Mouse (Mus musculus) retina, postnatal 1 day (tissue): Measurements from ENCODE around the gene Rps6ka1.
A peak's percentile ranks its signal among the peaks of the same experiment; 100 is the strongest.

Source experiments
- DNase-seq: peaks from one replicate; pipeline ENCODE4 v3.0.0-alpha.2; 2012

Gene Rps6ka1

GRCm38 (mm10) chr4:133896984-133897383 is 9.4 kb upstream of the Rps6ka1 start:
- DNase-seq, result no peak

- no peak for DNase-seq
These were observed 8.4 kb upstream of the Rps6ka1 start for GRCm38 (mm10) chr4:133896002-133896401.

GRCm38 (mm10) chr4:133887249-133887648 is 348 bp downstream of the Rps6ka1 start:
- DNase-seq, result no peak

- peak; percentile 18 for DNase-seq
These were observed 1.6 kb downstream of the Rps6ka1 start for GRCm38 (mm10) chr4:133885991-133886501.

- no peak for DNase-seq
These were observed 2.3 kb downstream of the Rps6ka1 start for GRCm38 (mm10) chr4:133885331-133885730.

- DNase-seq, result no peak
These were observed 2.7 kb downstream of the Rps6ka1 start for GRCm38 (mm10) chr4:133884888-133885287.

GRCm38 (mm10) chr4:133884127-133884753 is 3.4 kb downstream of the Rps6ka1 start:
- DNase-seq, result no peak

GRCm38 (mm10) chr4:133881851-133882250 is 5.7 kb downstream of the Rps6ka1 start:
- no peak for DNase-seq

GRCm38 (mm10) chr4:133881399-133881798 is 6.2 kb downstream of the Rps6ka1 start:
- DNase-seq, result no peak

- no peak for DNase-seq
These were observed 8.3 kb downstream of the Rps6ka1 start for GRCm38 (mm10) chr4:133879145-133879902.

- DNase-seq, result peak; percentile 31
These were observed 9.5 kb downstream of the Rps6ka1 start for GRCm38 (mm10) chr4:133877850-133878755.

GRCm38 (mm10) chr4:133874865-133875517 is 12.6 kb downstream of the Rps6ka1 start:
- no peak for DNase-seq

GRCm38 (mm10) chr4:133873926-133874864 is 13.4 kb downstream of the Rps6ka1 start:
- no peak for DNase-seq

GRCm38 (mm10) chr4:133873431-133873851 is 14.2 kb downstream of the Rps6ka1 start:
- no peak for DNase-seq

GRCm38 (mm10) chr4:133872812-133873300 is 14.7 kb downstream of the Rps6ka1 start:
- DNase-seq, result no peak

GRCm38 (mm10) chr4:133872222-133872811 is 15.3 kb downstream of the Rps6ka1 start:
- no peak for DNase-seq

GRCm38 (mm10) chr4:133865231-133865630 is 22.4 kb downstream of the Rps6ka1 start:
- peak; percentile 30 for DNase-seq

- DNase-seq, result peak; percentile 65
These were observed 23.1 kb downstream of the Rps6ka1 start for GRCm38 (mm10) chr4:133864380-133864981.

GRCm38 (mm10) chr4:133863795-133864379 is 23.7 kb downstream of the Rps6ka1 start:
- peak; percentile 14 for DNase-seq

- DNase-seq, result no peak
These were observed 30.1 kb downstream of the Rps6ka1 start for GRCm38 (mm10) chr4:133857527-133857926.
